Mouse (Mus musculus) hematopoietic stem cell, adult 5-6 weeks (primary cell): Measurements from ENCODE around the gene Scn3b. TPM values are rescaled to one million over a fixed set of nuclear protein-coding genes. Genes with fewer than 3 reads are reported as not detected.

Source experiments
- ATAC-seq, 2 experiments: fragments of 125-278 bp in 1 of 2; replicated peaks in 1 of 2; 2 replicates each; pipeline ENCODE4 v1.8.0; 2016 to 2017; ENCODE audit warnings: inconsistent platforms in 2 of 2, mild to moderate bottlenecking in 2 of 2, moderate number of reproducible peaks in 2 of 2, low read depth in 1 of 2, moderate TSS enrichment in 1 of 2; ENCODE audit not compliant: low FRiP score in 2 of 2, poor library complexity in 2 of 2, severe bottlenecking in 2 of 2, insufficient read depth in 1 of 2, low TSS enrichment in 1 of 2
- total RNA-seq: library from RNA; stranded (forward); fragments of 172-1452, 232-1000 nt; gene quantifications from 2 replicates; pipeline ENCODE4 v1.2.3, GENCODE M21; 2017

Scn3b gene
- total RNA-seq, 1 experiment from 2014 or later: 1.5 TPM

DNA sequence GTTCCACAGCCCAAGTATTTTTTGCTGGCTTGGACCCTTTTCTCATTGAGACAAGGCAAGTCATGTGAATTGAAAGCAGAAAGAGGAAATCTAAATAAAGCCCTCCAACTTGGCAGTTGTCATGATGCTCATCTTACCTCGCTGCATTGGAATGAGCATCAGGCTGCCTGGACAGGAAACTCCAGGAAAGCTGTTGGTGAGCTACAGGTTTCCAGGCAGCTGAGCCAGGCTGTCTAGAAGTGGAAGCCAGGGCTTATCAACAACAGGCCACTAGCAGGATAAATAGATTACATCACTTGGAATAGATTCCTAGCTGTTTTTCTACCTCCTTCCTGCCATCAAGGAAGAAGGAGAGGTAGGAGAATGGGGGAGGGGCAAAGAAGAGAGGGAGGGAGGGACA, 19.9 kb upstream of the Scn3b start:
- no peak for ATAC-seq

DNA sequence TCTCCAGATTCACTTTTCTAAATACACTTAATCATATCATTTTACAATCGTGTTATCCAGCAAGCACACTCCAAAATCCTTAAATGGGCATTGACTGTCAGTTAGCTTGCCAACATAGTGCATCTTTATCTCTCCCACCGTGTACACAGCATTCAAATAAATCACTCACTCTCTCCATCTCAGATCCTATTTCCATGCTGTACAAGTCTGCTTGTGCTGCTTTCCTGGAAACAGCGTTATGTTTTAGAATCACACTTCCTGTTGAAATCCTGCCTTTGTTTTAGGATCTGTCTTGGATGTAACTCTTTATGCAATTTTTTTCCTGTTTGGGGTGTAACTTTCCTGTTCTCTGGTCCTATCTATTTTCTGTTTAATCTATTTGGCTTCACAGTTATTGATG, 16.6 kb upstream of the Scn3b start:
- no peak for ATAC-seq

DNA sequence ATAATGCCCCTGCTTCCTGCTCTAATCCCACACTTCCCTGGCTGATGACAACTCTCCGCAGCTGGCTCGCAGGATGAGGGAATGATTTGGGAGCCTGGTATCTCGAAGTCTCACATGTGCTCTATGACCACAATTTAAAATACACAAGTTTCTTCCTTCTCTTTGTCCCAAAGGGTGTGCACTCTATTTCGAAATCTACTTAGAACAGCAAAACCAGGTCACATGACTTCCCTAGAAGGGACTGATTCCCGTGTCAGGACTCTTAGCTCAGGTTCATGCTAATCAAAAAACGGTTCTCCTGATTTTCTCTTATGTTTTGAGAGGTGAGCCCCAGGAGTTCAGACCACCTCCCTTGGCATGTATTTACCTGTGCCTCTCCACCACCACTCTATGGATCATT, 5.1 kb upstream of the Scn3b start:
- no peak for ATAC-seq

DNA sequence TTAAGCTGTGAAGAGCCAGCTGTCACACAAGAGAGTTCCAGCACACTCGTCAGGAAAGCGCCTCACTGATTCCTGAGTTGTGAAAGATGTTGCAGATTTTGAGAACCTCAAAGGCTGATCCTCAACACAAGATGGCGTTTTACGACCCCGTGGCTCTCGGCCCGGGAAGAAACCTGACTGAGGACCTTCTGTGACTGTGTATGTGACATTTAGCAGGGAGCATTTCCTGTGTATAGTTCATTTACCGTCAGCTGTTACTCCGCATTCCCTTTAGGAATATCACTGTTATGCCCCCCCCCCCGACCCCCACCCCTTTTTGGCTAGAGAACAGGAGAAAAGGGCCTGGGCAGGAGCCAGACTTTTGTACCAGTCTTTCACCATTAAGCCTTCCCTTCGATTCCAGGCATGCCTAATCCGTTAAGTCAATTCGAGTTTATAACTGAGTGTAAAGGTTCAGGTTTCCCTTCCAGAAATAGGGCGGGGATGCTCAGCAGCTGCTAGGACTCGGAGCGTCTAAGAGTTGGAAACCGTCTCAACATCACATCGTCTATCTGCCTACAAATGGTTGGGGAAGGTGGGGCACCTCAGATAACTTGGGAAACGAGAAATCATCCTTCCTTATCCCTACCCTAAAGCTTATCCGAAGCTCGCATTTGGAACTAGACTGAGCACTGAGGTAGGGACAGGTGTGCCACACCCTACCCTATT, 823 bp upstream of the Scn3b start:
- 0 out of 4 replicates have a peak, but pooled peaks of 1 of the 2 experiments have one; percentile 5 for ATAC-seq

DNA sequence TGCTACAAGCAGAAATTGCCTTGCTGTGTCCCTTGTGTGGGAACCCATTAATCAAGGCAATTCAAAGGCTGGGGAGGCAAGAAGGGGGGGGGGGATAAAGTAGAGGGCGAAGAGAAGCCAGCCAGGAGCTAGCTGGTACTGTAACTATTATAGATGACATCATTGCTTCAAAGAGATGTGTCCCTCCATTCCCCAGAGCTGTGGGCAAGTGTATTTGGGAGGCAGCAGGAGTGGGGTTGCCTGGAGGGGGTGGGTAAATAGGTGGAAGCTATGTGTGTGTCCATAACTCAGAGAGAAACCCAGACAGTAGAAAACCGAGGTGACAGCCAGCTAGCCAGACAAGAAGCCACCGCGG, 292 bp upstream of the Scn3b start:
- peak in 1 of 2 experiments; percentile 8; a peak in 1 of 4 replicates for ATAC-seq

DNA sequence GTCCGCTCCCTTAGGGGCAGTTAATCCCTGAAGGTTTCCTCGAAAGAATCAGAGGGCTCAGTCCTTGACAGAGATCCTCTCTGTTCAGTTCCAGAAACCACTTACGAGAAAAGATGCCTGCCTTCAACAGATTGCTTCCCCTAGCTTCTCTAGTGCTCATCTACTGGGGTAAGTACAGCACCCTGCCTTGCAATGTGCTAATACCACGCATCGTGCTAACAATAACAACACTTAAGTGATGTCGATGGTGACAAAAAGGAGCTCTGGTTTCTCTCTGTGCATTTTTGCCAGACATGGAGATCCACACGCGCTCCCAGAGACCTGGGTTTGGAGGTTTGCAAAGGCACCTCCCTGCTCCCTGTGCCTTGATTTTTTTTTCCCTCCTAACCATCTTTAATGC, 863 bp downstream of the Scn3b start:
- 0 out of 4 replicates have a peak, but pooled peaks of 1 of the 2 experiments have one; percentile 2 for ATAC-seq

DNA sequence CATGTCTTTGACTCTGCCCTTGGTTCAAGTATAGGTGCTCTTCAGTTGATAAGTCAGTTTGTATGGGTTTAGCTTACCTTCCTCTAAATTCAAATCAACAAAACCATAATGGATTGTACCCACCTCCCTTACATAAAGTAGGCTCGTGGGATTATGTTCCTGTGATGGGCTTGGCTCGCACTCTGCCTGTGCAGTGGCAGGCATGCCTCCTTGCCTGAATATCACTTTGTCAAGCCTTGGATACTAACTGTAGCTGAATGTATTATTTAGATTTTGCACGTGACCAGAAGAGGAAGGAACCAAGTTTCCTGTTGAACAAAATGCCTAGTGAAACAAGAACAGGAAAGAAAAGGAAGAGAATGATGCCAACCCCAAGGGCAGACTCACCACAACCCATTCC, 2.1 kb downstream of the Scn3b start:
- no peak for ATAC-seq

DNA sequence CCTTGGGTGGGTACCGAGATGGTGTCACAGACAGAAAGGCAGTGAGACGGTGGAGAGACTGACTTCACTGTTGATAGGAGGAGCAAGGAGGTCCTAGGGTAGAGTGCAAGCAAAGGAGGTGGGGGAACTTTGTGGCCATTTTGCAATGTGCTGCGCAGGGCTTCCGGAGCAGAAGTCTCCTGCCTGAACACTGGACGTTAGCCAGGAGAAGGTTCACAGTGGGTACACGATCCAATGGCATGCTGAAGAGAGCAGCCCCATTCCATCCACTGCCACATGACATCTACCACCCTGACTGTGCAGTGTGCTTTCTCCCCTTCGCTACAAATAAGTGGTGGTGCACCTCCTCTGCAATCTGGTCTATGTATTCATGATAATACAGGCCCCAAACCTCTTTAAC, 3.8 kb downstream of the Scn3b start:
- ATAC-seq: no peak

DNA sequence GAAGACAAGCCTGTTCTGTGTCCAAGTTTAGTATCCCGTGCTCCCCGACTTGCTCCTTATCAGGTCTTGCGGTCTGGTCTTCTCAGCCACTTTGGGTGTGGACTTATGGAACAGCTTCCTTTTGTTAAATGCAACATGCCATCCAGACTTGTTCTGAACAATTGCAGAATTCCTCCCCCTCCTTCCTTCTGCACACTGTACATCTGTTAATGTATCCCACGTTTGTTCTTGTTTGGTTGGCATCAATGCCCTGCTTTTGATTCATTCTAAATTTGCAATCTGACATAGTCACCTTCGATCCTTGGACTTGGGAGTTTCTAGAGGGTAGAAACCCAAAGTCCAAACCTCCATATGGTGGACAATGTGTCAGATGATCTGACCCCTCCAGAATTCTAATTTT, 6.9 kb downstream of the Scn3b start:
- ATAC-seq: no peak

DNA sequence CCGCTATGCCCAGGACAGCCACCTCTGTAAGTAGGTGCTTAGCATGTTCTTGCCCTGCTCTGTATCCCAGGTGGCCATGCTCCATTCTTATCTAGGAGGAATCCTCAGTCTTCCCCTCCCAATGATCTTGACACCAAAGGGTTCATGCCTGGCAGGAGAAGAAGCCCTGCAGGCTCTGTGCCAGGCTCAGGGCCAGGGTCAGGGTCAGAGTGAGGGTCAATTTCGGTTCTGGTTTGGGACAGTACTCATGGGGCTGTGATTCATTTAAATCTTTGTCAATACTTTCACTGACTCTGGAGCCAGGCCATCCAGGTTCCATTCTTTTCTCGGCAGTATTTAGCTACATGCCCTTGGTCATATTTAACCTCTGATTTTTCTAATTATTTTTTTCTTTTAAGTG, 8.7 kb downstream of the Scn3b start:
- ATAC-seq: no peak

DNA sequence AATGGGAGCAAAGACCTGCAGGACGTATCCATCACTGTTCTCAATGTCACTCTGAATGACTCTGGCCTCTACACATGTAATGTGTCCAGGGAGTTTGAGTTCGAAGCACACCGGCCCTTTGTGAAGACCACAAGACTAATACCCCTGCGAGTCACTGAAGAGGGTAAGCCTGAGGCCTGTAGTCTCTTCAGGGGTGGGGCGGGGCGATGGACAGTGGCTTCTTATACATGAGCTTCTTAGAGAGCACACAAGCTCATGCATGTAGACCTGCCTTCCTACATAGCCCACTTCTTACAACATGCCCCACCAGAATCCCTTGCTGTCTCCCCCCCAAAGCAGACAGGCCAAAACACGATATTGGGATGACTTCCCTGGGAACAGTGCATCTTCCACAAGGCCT, 10.4 kb downstream of the Scn3b start:
- no peak for ATAC-seq

DNA sequence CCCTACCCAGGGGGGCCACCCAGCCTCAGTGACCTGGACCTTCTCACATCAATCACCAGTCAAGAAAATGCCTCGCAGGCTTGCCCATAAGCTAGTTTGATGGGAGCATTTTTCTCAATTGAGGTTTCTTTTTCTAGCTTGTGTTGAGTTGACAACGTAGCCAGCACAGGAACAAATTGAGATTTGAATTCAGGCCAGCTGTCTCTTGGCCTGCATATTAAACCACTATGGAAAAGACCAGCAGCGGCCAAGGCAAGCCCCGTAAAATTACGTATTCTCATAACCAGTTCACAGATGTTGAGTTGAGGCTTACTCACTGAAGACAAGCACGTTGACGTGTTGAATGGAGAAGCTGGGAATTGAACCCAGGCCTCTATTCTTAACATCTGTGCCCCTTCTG, 14.0 kb downstream of the Scn3b start:
- ATAC-seq: no peak

DNA sequence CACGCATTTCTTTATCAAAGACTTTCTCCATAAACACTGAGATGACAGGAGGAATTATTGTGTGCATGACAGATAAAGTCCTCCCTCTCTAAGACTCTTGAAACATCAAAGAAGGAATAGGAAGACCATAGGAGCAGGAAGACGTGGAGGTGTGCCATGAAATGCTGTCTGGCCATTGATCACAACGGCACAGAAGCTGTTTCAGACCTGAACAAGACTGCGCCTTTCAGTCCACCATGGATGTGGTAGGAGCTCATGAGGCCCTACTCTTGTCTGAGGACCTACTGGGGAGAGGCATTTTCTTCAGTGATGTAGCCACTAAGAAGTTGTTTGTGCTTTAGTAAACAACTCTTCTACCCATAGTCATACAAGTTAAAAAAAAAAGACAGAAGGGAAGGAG, 23.5 kb downstream of the Scn3b start:
- no peak for ATAC-seq

DNA sequence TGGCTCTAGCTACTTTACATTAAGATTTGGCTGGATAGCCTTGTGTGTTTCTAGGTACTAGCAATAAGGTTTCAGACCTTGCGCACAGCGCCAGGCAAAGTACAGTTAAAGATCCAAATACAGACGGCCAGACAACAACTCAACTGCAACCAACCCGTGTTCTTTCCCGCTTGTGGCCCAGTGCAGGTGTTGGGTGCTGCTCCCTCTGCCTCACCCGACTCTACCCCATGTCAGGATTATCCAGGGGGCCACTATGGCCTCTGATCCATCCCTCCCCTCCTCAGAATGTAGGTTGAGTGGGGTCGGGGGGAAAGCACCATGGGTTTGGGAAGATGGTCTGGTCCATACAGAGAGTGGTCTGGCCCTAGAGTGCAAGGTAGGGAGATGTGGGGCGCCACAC, 24.3 kb downstream of the Scn3b start:
- no peak for ATAC-seq

DNA sequence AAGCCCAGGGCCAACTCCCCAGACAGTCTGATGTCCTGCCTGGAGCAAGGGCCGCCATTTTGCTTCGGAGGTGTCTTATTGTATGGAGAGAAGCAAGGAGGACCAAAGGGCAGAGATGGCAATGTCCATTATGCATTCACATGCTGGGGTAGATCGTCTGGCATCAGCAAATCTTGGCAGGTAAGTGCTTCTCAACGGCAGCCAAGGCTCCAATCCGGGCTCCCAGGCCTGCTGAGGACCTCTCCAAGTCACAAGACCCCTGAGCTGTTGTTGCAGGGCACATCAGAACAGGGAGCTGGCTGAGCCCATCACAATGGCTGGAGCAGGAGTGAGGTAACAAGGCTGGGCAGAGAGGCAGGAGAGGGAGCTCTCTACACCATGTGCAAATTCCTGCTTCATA, 24.7 kb downstream of the Scn3b start:
- ATAC-seq: no peak

DNA sequence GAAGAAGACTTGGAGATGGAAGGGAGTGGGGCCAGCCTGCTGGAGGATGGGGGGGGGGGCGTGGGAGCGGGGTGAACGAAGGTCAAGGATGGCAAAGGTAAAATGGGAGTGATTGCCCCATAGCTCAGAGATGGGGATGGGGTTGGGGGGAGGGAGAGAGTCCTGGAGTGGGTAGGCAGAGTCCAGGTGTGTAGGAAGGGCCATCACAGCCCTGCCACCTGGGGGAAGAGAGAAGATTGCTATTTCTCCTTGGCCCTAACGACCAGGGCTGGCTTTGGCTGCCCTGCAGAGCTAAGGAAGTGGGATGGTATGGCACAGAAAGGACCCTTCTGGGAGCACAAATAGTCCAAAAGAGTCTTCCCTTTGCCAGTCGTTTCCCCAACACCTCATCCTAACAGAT, 25.2 kb downstream of the Scn3b start:
- ATAC-seq: no peak

DNA sequence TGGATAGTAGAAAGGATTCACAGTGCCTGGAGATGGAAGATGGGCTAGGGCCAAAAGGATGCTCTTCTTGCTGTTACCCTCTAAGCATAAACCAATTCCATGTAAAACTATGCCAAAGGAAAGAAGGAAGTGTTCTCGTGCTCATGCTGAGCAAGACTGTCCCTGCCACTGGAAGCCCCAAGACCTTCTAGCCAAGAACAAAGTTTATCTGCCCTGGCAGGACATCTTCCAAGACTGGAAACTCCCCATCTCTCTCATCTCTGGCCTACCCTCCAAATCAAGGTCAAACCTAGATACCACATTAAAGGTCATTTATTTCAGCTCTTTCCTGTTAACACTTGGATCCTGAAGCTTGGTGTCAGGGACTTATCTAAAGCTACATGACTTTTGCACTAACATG, 25.8 kb downstream of the Scn3b start:
- no peak for ATAC-seq

DNA sequence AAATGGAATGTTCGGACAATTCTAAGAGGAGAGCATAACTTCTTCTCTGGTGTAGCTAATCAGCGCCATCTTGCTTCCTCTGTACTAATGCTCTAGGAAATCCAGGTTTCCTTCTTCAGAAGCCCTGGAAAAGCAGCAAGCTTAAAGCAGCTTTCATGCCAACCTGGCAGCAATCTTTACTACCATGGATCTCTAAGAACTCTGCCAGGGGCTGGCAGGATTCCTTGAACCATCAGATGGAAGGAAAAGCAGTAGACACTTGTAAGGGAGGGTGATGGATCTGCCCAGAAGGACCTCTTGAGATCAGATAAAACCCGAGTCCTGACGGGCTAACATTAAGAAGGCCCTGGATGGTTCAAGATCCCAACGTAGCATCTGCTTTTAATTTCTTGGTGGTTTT, 27.2 kb downstream of the Scn3b start:
- ATAC-seq: no peak

DNA sequence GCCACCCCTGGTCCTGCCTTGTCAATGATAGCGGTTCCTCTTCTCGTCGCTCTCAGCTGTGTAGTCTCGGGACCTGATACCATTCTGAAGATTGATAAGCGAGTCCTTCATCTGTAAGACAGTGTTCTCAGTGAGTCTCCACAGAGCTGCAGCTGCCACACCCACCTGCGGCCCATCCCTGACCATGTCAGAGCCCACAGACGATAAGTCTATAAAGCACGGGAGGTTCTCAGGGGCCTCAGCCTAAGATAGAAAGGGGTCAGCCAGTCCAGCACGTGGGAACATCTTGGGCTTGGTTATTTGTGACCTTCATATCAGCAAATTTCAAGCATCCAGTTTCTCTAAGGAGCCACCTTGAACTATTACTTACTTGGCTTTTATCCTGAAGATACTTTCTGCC, 29.0 kb downstream of the Scn3b start:
- ATAC-seq: no peak

DNA sequence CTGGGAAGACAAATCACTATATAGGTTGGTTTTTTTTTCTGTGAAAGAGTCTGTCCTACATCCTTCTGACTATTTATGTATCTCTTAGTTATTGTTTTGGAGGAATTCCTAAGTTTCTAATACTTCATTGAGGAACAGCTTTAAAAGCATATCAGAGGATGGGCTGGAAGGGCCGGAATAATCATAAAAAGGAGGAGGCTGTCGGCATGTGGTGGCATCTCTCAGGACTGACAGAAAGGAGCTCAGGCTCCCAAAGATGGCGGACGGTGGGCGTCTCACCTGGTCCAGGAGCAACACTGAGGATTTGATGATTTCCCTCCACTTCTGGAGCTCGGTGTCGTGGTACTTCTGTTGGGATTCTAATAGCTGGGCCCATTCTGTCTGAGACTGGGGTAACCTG, 30.3 kb downstream of the Scn3b start:
- ATAC-seq: no peak
